Mouse (Mus musculus): ENCODE measurements around the gene H2al2a.

GRCm38 (mm10) chr2:18031271-18031821, 34.6 kb upstream of the H2al2a start:
- TF ChIP-seq CTCF (IDR thresholded peaks at IDR 0.05; ENCODE audit: low read depth) (no peak), EP300 (optimal IDR thresholded peaks at IDR 0.05) (no peak)

All from stomach, postnatal 0 days (tissue).